Mouse (Mus musculus): ENCODE results near the gene Rgl1.
A peak's percentile ranks its signal among the peaks of the same experiment; 100 is the strongest.

The Rgl1 gene

DNA sequence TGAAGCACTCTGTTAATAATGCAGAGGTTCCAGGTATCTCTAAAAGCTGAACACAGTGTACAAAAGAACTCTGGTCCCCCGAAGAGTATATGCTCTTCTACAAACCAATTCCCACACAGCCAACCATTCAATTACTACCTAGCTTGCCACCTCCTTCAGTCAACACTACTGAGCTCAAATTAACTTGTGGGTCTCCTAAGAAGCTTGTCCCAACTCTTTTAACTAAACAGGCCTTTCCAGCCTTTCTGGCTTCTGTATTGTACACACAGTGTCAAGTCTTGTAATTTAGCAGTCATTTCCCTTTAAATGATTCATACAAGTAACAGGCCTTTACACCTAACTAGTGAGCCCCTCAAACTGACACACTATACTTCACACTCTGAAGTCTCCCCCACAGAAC, 48.8 kb downstream of the Rgl1 start:
- DNase-seq (ENCODE audit: low read depth), result no peak

DNA sequence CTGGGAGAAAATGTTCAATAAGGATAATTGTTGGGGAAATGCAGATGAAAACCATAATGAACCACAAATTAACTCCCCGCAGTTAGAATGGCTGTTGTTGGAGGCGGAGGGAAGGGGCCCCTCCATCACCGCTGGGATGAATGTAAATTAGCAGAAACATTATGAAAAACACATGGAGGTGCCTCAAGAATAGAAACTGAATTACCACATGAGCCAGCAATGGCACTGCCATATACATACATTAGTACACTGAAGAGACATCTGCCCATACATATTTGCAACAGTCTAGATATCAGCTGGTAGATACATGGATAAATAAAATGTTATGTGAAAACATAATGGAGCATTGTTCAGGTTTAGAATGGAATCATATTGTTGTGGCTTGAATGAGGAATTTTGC, 51.7 kb downstream of the Rgl1 start:
- no peak for DNase-seq (ENCODE audit: low read depth)

DNA sequence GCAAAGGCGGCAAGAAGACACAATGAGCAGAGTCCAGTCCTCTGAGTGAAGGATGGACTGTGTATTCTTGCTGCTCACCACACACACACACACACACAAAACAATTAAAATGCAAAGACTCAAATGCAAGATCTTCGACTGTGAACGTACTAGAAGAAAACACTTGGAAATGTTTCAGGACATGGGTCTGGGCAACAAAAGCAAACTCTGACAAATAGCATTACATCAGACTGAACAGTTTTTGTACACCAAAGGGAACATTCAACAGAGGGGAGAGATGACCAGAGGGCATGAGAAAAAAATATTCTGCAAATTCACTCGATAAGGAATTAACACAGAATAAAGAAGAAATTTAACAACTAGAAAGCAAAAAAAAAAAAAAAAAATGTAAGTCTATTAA, 52.2 kb downstream of the Rgl1 start:
- no peak for DNase-seq (ENCODE audit: low read depth)

DNA sequence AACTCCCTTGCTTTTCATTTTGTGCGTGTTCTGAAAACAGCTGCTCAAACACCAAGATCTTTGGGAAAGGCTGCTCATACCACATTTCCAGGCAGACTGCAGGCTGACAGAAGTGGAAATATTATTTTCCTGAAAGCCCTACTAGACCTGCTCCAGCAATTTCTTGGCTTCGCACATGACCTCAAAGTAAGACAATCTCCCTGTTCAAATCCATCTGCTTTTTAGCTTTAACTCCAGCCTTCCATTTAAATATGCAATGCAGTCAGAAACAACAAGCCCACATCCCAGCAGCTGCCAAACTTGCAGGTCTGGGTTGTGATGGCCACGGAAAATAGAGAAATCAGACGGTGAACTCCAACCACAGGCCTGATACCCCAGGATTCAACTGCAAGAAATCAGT, 55.1 kb downstream of the Rgl1 start:
- no peak for DNase-seq (ENCODE audit: low read depth)

DNA sequence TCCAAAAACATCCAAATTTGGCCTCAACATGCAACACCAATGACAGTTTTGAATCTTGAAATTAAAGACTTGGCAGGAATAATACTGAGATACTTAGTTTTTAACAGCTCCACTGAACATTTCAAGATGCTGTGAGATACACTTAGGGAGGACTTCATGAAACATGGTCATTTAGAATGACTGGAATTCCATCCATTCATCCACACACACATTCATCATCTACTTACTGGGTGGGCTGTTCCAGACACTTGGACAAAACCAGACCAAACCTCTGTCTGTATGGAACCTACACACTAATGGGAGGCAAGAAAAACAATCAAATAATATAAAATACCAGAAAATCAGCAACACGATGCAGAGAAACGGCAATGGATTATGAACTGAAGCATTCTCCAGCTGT, 58.6 kb downstream of the Rgl1 start:
- DNase-seq (ENCODE audit: low read depth), result no peak

DNA sequence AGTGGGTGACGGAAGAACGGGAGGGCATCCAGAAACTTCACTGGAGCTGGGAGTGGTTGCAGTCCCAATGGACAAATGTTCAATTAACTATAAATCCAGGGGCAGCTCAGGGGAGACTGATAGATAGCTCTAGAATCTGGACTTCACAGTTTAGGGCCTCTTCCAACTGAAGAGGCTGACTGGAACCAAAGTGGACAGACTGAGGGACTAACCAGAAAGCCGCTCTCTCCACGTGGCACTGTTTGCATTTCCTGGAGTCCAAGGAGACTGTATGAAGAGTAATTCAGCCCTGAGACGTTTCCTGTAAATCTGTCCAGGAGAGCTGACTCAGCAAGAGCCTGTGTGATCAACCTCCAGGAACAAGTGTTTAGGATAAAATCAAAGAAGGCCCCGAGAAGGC, 62.2 kb downstream of the Rgl1 start:
- no peak for DNase-seq (ENCODE audit: low read depth)

DNA sequence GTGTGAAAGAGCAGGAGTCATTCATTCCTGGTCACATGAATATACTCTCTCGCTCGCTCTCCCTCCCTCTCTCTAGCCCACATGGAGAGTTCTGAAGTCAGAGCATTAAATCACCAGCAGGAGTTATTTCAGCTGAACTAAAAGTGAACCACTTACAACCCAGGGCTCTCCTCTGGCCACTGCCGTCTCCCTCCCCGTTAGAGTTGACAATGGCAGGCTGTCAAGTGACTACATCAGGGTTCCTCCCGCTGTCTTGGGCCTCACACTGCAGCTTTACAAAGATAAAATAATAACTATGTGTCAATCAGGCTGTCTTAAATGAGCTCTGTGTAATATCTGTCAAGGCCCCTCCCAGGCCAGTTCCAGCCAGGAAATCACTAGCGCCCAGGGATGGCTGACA, 63.2 kb downstream of the Rgl1 start:
- DNase-seq (ENCODE audit: low read depth), result no peak

DNA sequence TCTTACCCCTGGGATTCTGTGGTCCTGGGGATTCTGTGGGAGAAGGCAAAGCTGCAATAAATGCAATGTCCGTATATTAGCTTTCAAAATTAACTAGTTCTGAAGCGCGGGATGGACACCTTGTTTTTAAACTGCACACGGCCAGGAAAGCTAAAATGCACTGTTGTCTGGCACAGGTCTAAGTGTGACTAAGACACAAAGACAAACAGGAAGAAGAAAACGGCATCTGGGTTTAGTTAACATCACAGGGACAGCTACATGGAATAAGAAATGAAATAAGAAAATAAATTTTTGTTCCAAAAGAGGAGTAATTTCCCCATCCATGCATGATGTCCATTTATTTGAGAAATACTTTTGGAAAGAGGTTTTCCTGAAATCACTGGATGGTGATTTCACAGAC, 65.1 kb downstream of the Rgl1 start:
- no peak for DNase-seq (ENCODE audit: low read depth)

GRCm38 (mm10) chr1:152697341-152697740, 68.8 kb downstream of the Rgl1 start:
- no peak for DNase-seq (ENCODE audit: low read depth)

- DNase-seq (ENCODE audit: low read depth), result no peak
Observed at GRCm38 (mm10) chr1:152695491-152695890, 70.7 kb downstream of the Rgl1 start.

- DNase-seq (ENCODE audit: low read depth), result no peak
Observed at GRCm38 (mm10) chr1:152689968-152690367, 76.2 kb downstream of the Rgl1 start.

GRCm38 (mm10) chr1:152687733-152688181, 78.4 kb downstream of the Rgl1 start:
- DNase-seq (ENCODE audit: low read depth), result no peak

- no peak for DNase-seq (ENCODE audit: low read depth)
Observed at GRCm38 (mm10) chr1:152687099-152687730, 78.9 kb downstream of the Rgl1 start.

- no peak for DNase-seq (ENCODE audit: low read depth)
Observed at GRCm38 (mm10) chr1:152685531-152685930, 80.6 kb downstream of the Rgl1 start.

DNA sequence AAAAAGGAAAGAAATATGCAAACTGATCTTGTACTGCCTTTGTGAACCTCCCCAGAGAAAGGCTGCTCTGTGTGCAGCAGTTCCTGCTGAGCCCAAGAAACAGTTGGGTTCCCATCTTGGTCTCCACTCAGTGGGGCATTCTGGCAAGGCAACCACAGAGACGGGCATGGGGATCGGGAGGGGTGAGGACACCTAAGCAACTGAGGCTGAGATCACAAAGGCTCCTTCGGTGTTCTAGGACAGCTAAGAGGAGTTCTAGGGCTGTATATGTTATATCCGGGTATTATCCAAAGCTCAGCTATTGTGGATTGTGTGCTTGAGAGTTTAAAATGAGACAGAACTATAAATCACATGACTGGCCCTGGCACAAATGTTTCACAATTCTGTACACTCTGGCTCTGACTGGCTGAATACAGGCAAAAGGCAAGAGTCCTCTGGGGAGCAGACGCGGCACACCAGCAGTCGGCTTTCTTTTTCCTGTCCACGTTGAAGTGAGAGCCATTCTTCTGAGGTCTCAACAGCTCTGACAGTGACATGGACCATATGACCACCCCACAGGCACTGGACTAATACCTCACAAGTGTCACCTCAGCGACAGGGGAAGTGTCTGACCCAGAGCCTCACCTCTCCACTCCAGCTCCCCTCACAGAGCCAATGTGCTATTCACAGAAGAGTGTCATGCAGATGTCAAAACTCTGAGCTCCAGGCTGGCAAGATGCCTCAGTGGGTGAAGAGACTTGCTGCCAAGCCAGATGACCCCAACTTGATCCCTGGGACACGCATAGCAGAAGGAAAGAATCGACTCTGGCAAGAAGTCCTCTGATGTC, 83.6 kb downstream of the Rgl1 start:
- no peak for DNase-seq (ENCODE audit: low read depth)

- DNase-seq (ENCODE audit: low read depth), result no peak
Observed at GRCm38 (mm10) chr1:152681676-152682367, 84.3 kb downstream of the Rgl1 start.

DNA sequence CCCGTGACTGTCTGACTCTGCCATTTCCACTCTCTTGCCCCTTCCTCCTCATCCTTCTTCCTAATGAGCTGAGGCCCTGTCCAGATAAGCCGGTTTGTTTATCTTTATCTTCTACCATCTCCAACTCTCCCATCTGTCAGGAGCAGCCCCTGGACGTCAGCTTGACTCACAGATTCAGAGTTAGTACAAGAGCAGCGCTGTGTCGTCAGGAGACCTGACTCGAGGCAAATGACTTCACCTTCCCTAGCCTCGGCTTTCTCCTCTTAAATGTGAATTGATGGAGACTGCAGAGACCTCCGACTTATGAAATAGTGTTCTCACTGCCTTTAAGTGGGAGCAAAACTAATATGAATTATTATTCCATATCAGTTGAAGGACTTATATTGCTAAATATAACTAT, 85.0 kb downstream of the Rgl1 start:
- no peak for DNase-seq (ENCODE audit: low read depth)

DNA sequence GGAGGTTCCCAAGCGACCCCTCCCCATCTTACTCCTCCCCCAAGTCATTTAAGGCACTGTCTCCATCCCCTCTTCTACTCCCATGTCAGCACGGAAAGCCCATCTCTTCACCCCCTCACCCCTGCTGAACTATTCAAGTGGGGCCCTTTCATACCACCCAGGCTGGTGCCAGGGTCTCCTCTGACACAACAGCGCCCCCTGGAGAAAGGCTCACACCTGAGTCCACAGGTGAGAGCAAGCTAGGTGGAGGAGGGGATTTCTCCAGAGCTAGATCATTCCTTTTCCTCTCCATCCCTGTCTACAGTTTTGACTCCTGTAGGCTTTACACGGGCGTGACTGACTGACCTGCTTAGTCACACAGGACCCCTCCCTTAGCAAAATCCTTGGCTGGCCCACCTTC, 87.7 kb downstream of the Rgl1 start:
- peak; percentile 23 for DNase-seq (ENCODE audit: low read depth)

DNA sequence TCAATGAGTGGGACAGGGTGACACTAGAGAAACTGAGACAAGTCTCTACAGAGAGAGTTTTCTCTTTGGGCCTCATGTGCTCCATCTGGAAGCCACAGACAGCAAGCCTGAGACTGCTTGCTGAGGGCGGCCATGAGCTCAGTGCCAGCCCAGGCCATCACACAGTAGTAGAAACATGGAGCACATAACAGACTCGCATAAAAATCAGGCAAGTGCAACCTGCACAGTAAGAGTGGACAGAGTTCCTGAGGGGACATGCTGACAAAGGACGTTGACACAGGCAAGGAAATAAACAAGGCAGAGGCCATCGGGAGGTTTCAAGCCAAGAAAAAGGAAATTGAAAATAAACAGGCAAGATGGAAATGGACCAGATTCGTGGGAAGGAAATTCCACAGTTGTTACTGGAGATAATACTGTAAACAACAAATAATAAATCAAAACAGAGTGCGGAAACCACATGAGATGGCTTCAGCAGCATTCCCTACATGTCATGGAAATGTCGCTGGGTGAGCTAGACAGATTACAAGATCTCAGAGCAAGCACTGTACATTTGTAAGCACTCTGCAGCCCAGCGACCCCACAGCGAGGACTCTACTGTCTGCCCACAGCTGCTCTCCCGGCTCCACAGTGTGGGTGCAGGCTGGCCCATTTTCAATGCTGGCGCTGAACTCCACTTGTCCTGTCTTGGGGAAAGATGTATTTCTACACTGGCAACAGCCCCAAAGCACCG, 88.5 kb downstream of the Rgl1 start:
- no peak for DNase-seq (ENCODE audit: low read depth)

- no peak for DNase-seq (ENCODE audit: low read depth)
Observed at GRCm38 (mm10) chr1:152669446-152670180, 96.5 kb downstream of the Rgl1 start.

DNA sequence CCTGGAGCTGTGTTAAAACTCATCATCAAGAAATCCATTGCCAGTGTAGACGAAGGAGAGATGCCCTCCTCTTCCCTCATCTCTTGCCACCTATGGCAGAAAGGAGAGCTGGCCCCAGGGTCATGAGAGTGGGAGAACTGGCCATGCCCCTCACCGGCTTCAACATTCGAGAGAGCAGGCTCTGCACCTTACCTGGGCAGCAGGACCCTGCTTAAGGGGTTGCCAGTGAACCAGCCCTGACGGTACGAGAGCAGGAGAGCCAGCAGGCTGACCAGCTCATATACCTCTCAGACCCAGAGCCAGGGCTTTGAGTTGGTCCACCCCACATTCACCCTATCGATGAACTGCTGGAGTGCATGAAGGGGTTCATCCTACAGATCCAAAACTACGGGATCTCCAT, 105.7 kb downstream of the Rgl1 start:
- no peak for DNase-seq (ENCODE audit: low read depth)

GRCm38 (mm10) chr1:152659961-152660360, 106.2 kb downstream of the Rgl1 start:
- DNase-seq (ENCODE audit: low read depth), result no peak

Data from induced T-regulatory cell, adult 2 months (primary cell).